Comparison of ENCODE assay signal across 30 mouse cellular contexts in the genomic region with DNA sequence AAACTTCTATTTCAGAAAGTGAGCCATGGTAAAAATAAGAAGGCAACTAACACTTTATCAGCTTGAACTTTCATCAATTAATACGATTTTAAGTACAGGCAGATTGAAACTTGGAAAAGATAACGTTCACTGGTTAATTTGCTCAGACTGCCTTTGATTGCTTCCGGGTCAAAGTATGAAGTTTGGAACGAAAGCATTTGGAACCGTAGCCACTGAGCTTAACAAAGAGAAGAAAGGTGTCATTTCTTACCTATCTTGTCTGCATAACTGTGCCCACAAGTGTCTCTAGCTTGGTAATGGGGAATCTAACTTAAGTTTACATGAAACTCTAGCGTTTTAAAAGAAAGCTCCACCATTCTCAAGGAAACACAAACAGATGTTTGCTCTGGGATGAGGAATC. TPM values are rescaled to one million over a fixed set of nuclear protein-coding genes. Genes with fewer than 3 reads are reported as not detected.
DNase-seq lines count a peak whose midpoint lies in the region; ATAC-seq and TF ChIP-seq lines count a peak whose summit lies in the region.
"Had no signal": no experiment of that assay in that cellular context is flagged by ENCODE, and none has a peak within 500 bp of the region (broad histone marks: within the 10 kb centered on the region; RNA-seq: fewer than 3 reads in every experiment).

No protein-coding gene starts in this region.

- peaks cover 10% of the 10 kb centered on the region; the same call in 1 of the 2 replicates for H3K79me2 ChIP-seq in liver, adult 2 months (ENCODE audit: control insufficient read depth, insufficient read depth, low read length)

- H3K27ac ChIP-seq in liver, adult 2 months (replicated peaks; ENCODE audit: insufficient read depth, low read depth, low read length): peak overlapping the region; percentile 34
- no peak overlapping the region for H3K27ac ChIP-seq in liver, embryonic 12.5 days
- H3K27ac ChIP-seq in small intestine, adult 2 months (ENCODE audit: insufficient read depth, low read depth, low read length): peak overlapping the region; percentile 52
- no peak overlapping the region for H3K27ac ChIP-seq in midbrain, embryonic 15.5 days
- H3K27ac ChIP-seq: embryonic facial prominence, embryonic 12.5 days; gastrocnemius, adult 2 months; hindbrain, embryonic 13.5 days; kidney, embryonic 15.5 days; liver, embryonic 15.5 days had no signal

- H3K4me1 ChIP-seq in liver, adult 2 months (ENCODE audit: control insufficient read depth, insufficient read depth, low read length): peaks cover 6% of the 10 kb centered on the region
- no peaks in the 10 kb centered on the region for H3K4me1 ChIP-seq in liver, embryonic 12.5 days
- H3K4me1 ChIP-seq in small intestine, adult 2 months (ENCODE audit: control insufficient read depth, insufficient read depth, insufficient read length, low read length): no peaks in the 10 kb centered on the region; the same call in 1 of the 2 replicates
- no peaks in the 10 kb centered on the region for H3K4me1 ChIP-seq in midbrain, embryonic 15.5 days
- H3K4me1 ChIP-seq: embryonic facial prominence, embryonic 12.5 days; hindbrain, embryonic 13.5 days had no signal

- H3K9ac ChIP-seq in liver, adult 2 months (ENCODE audit: low read depth, low read length): no peak overlapping the region
- no peak overlapping the region for H3K9ac ChIP-seq in liver, embryonic 12.5 days
- no peak overlapping the region for H3K9ac ChIP-seq in midbrain, embryonic 15.5 days
- H3K9ac ChIP-seq: embryonic facial prominence, embryonic 12.5 days; heart, embryonic 12.5 days; hindbrain, embryonic 13.5 days; kidney, embryonic 15.5 days; liver, embryonic 15.5 days had no signal

- no peak overlapping the region for H3K4me2 ChIP-seq in liver, embryonic 12.5 days
- no peak overlapping the region for H3K4me2 ChIP-seq in midbrain, embryonic 15.5 days
- H3K4me2 ChIP-seq: embryonic facial prominence, embryonic 12.5 days; heart, embryonic 12.5 days; hindbrain, embryonic 13.5 days; kidney, embryonic 15.5 days; liver, embryonic 15.5 days; midbrain, embryonic 11.5 days had no signal

- no peaks in the 10 kb centered on the region for H3K9me3 ChIP-seq in liver, embryonic 12.5 days (replicated peaks)
- H3K9me3 ChIP-seq in midbrain, embryonic 15.5 days: no peaks in the 10 kb centered on the region
- H3K9me3 ChIP-seq: embryonic facial prominence, embryonic 12.5 days; heart, embryonic 12.5 days; hindbrain, embryonic 13.5 days; kidney, embryonic 15.5 days; liver, embryonic 15.5 days had no signal

- no peaks in the 10 kb centered on the region for H3K36me3 ChIP-seq in liver, adult 2 months (ENCODE audit: control insufficient read depth, insufficient read depth, low read length)
- no peaks in the 10 kb centered on the region for H3K36me3 ChIP-seq in liver, embryonic 12.5 days
- H3K36me3 ChIP-seq in small intestine, adult 2 months (ENCODE audit: control insufficient read depth, insufficient read depth, low read length): no peaks in the 10 kb centered on the region
- H3K36me3 ChIP-seq in midbrain, embryonic 15.5 days (replicated peaks): no peaks in the 10 kb centered on the region
- H3K36me3 ChIP-seq: embryonic facial prominence, embryonic 12.5 days; heart, embryonic 12.5 days; hindbrain, embryonic 13.5 days; kidney, embryonic 15.5 days; liver, embryonic 15.5 days had no signal

- DNase-seq in liver, adult 2 months (ENCODE audit: extremely low read depth, low read depth, low spot score): peak; percentile 87
- DNase-seq in 3T3-L1 (ENCODE audit: low read depth, low spot score): peak; percentile 39
- DNase-seq in large intestine, adult 2 months (ENCODE audit: low read depth, low spot score): peak; percentile 52
- no peak for DNase-seq in kidney, postnatal 25 days
- no peak for DNase-seq in neural tube, embryonic 10.5 days (ENCODE audit: extremely low spot score, low spot score)
- DNase-seq: adrenal gland, postnatal 25 days; cerebellum, adult 11-12 months; cerebellum, adult 9-11 months; embryo, embryonic 11 days; gastrocnemius, adult 2 months; gastrocnemius, postnatal 36 days; heart, adult 18-20 months; heart, postnatal 4 days; kidney, adult 18-20 months; kidney, postnatal 4 days; layer of hippocampus, postnatal 36 days; retina, postnatal 1 day; right cerebral cortex, postnatal 14 days; spleen, adult 18-20 months had no signal

- TF ChIP-seq POLR2A in liver, adult 2 months (IDR thresholded peaks at IDR 0.05; ENCODE audit: extremely low read depth, insufficient read depth, low read length): no peak
- TF ChIP-seq POLR2A in small intestine, adult 2 months (IDR thresholded peaks at IDR 0.05; ENCODE audit: low read depth, low read length): no peak

- no peaks in the 10 kb centered on the region for H3K27me3 ChIP-seq in liver, adult 2 months (ENCODE audit: control insufficient read depth, insufficient read depth, low read length)
- H3K27me3 ChIP-seq in liver, embryonic 12.5 days (replicated peaks): no peaks in the 10 kb centered on the region
- no peaks in the 10 kb centered on the region for H3K27me3 ChIP-seq in small intestine, adult 2 months (ENCODE audit: control insufficient read depth, insufficient read depth, low read length)
- H3K27me3 ChIP-seq in midbrain, embryonic 15.5 days (replicated peaks): no peaks in the 10 kb centered on the region
- H3K27me3 ChIP-seq: embryonic facial prominence, embryonic 12.5 days; heart, embryonic 12.5 days; hindbrain, embryonic 13.5 days; kidney, embryonic 15.5 days; liver, embryonic 15.5 days had no signal

- no peak for TF ChIP-seq CTCF in liver, adult 2 months (IDR thresholded peaks at IDR 0.05; ENCODE audit: low read depth, low read length)
- TF ChIP-seq CTCF in small intestine, adult 2 months (IDR thresholded peaks at IDR 0.05; ENCODE audit: extremely low read depth, insufficient read length, insufficient replicate concordance, low read depth, low read length): no peak

- H3K4me3 ChIP-seq in liver, adult 2 months (ENCODE audit: insufficient read depth, low read depth, low read length): peak overlapping the region; percentile 8; the same call in 1 of the 2 replicates
- H3K4me3 ChIP-seq in liver, embryonic 12.5 days: no peak overlapping the region
- no peak overlapping the region for H3K4me3 ChIP-seq in small intestine, adult 2 months (ENCODE audit: low read depth, low read length)
- H3K4me3 ChIP-seq in midbrain, embryonic 15.5 days: no peak overlapping the region
- H3K4me3 ChIP-seq: embryonic facial prominence, embryonic 12.5 days; gastrocnemius, adult 2 months; heart, embryonic 12.5 days; hindbrain, embryonic 13.5 days; kidney, embryonic 15.5 days; liver, embryonic 15.5 days had no signal

- no peak for ATAC-seq in liver, embryonic 12.5 days
- no peak for ATAC-seq in midbrain, embryonic 15.5 days (replicated peaks)
- ATAC-seq: forebrain, embryonic 14.5 days had no signal

- 14% methylated on average over 6 of the region's 6 CpGs for WGBS in liver, adult 2 months
- WGBS in liver, embryonic 12.5 days (ENCODE audit: insufficient replicate concordance): 56% methylated on average over 6 of the region's 6 CpGs
- 28% methylated on average over 6 of the region's 6 CpGs for WGBS in large intestine, adult 2 months
- 28% methylated on average over 6 of the region's 6 CpGs for WGBS in small intestine, adult 2 months
- whole genome bisulfite sequencing in midbrain, embryonic 15.5 days: 89% methylated on average over 6 of the region's 6 CpGs

RNA-seq across cellular contexts. Expression of gene Alcam, which starts 14.9 kb away (rescaled TPM):
- total RNA-seq in liver, adult 2 months (2014; rRNA removed): 52.0 and 65.6 TPM in 2 replicates
- 7.4 and 8.7 TPM in 2 replicates for polyA plus RNA-seq in liver, adult 2 months (2012; rRNA removed)
- 8.3 and 9.4 TPM in 2 replicates for polyA plus RNA-seq in liver, embryonic 12.5 days (2016; fragmentation: Nextera tagmentation; extraction: Ambion mirVana)
- polyA plus RNA-seq in large intestine, adult 2 months (2012; rRNA removed): 3.0 and 8.1 TPM in 2 replicates
- polyA plus RNA-seq in small intestine, adult 2 months (2012; rRNA removed): 2.4 and 4.1 TPM in 2 replicates
- polyA plus RNA-seq in midbrain, embryonic 15.5 days (2015; fragmentation: Nextera tagmentation; extraction: Ambion mirVana): 23.5 and 26.6 TPM in 2 replicates
- total RNA-seq: MEL had no signal

Comparison
In these comparisons a context has a peak if more than half of its experiments do, and no peak if none do; other contexts are left out.
1. H3K27ac ChIP-seq: peak in liver, adult 2 months (single experiment) and small intestine, adult 2 months (single experiment); none in liver, embryonic 12.5 days (single experiment) and midbrain, embryonic 15.5 days (single experiment).
2. DNase-seq: peak in liver, adult 2 months (single experiment), 3T3-L1 (single experiment) and large intestine, adult 2 months (single experiment); none in kidney, postnatal 25 days (0 of 2) and neural tube, embryonic 10.5 days (single experiment).